Mouse (Mus musculus) heart, embryonic 13.5 days (tissue): Measurements from ENCODE around the gene Ndufb6. TPM values are rescaled to one million over a fixed set of nuclear protein-coding genes. Genes with fewer than 3 reads are reported as not detected.

ENCODE experiments used
- ATAC-seq: fragments of 200-750 bp; cut with Nextera tagmentation; 2 replicates; pipeline ENCODE4 v1.8.0; 2017; ENCODE audit warnings: moderate TSS enrichment; ENCODE audit not compliant: insufficient number of reproducible peaks, low FRiP score, low TSS enrichment; ENCODE audit errors: extremely low read depth
- H3K27ac ChIP-seq: fragments of 300-500 bp; sonication (generic); replicated peaks from 2 replicates; pipeline ENCODE4 v1.5.1; 2015; ENCODE audit warnings: moderate library complexity, mild to moderate bottlenecking, inconsistent platforms
- H3K27me3 ChIP-seq: fragments of 300-500 bp; sonication (generic); replicated peaks from 2 replicates; pipeline ENCODE4 v1.6.1; 2015; ENCODE audit warnings: mild to moderate bottlenecking, inconsistent platforms
- H3K36me3 ChIP-seq: fragments of 300-500 bp; sonication (generic); 2 replicates; pipeline ENCODE4 v1.6.1; 2015; ENCODE audit warnings: mild to moderate bottlenecking, inconsistent platforms
- H3K4me1 ChIP-seq: fragments of 300-500 bp; sonication (generic); 2 replicates; pipeline ENCODE4 v1.6.1; 2015; ENCODE audit warnings: inconsistent platforms
- H3K4me2 ChIP-seq: fragments of 300-500 bp; sonication (generic); 2 replicates; pipeline ENCODE4 v1.6.1; 2015; ENCODE audit warnings: inconsistent platforms, mild to moderate bottlenecking, moderate library complexity
- H3K4me3 ChIP-seq: fragments of 300-500 bp; sonication (generic); 2 replicates; pipeline ENCODE4 v1.5.1; 2015; ENCODE audit warnings: moderate library complexity, mild to moderate bottlenecking, inconsistent platforms
- H3K9ac ChIP-seq: fragments of 300-500 bp; sonication (generic); 2 replicates; pipeline ENCODE4 v1.6.1; 2015; ENCODE audit warnings: inconsistent platforms, mild to moderate bottlenecking, moderate library complexity
- H3K9me3 ChIP-seq: fragments of 300-500 bp; sonication (generic); 2 replicates; pipeline ENCODE4 v1.6.1; 2016; ENCODE audit warnings: inconsistent platforms
- WGBS: fragments of 180-500 bp; shearing (Covaris S2); methylation state at CpG from one replicate; pipeline ENCODE4 v1.1.7; 2015; ENCODE audit warnings: mixed read lengths; 5-methylcytosine and 5-hydroxymethylcytosine counted together
- polyA plus RNA-seq: library from polyadenylated mRNA; unstranded; fragments of >200 nt; fragmentation: Nextera tagmentation; extraction: Ambion mirVana; gene quantifications from 2 replicates; pipeline ENCODE4 v1.2.1, GENCODE M21; 2015

The Ndufb6 gene
- polyA plus RNA-seq, 1 experiment from 2014 or later, result 469 TPM

GRCm38 (mm10) chr4:40253766-40254165, 25.5 kb downstream of the Ndufb6 start:
- Histone ChIP-seq H3K27ac (no peak overlapping the region), H3K27me3 (no peaks in the 10 kb centered on the region), H3K9ac (no peak overlapping the region), H3K4me1 (no peaks in the 10 kb centered on the region), H3K4me2 (no peak overlapping the region), H3K9me3 (no peaks in the 10 kb centered on the region), H3K4me3 (no peak overlapping the region), H3K36me3 (peaks cover 10% of the 10 kb centered on the region)
- WGBS, result 45% methylated on average over 2 of the region's 2 CpGs
- ATAC-seq, result no peak

- Histone ChIP-seq H3K9me3 (no peaks in the 10 kb centered on the region), H3K4me2 (no peak overlapping the region), H3K36me3 (no peaks in the 10 kb centered on the region), H3K4me3 (no peak overlapping the region), H3K27ac (no peak overlapping the region), H3K9ac (no peak overlapping the region), H3K4me1 (no peaks in the 10 kb centered on the region), H3K27me3 (no peaks in the 10 kb centered on the region)
- no peak for ATAC-seq
- WGBS, result 87% methylated on average over 5 of the region's 5 CpGs
These were observed 28.2 kb downstream of the Ndufb6 start for GRCm38 (mm10) chr4:40250984-40251383.

- H3K9me3 ChIP-seq, result no peaks in the 10 kb centered on the region
- H3K4me1 ChIP-seq, result peaks cover 7% of the 10 kb centered on the region
- no peak overlapping the region for H3K27ac ChIP-seq
- H3K27me3 ChIP-seq, result no peaks in the 10 kb centered on the region
- no peak overlapping the region for H3K4me2 ChIP-seq
- no peak for ATAC-seq
- H3K9ac ChIP-seq, result no peak overlapping the region
- no peak overlapping the region for H3K4me3 ChIP-seq
- whole genome bisulfite sequencing, result 74% methylated on average over 8 of the region's 8 CpGs
- no peaks in the 10 kb centered on the region for H3K36me3 ChIP-seq
These were observed 35.2 kb downstream of the Ndufb6 start for GRCm38 (mm10) chr4:40244035-40244434.

- Histone ChIP-seq H3K4me3 (no peak overlapping the region), H3K9me3 (no peaks in the 10 kb centered on the region), H3K4me1 (peaks cover 15% of the 10 kb centered on the region), H3K9ac (no peak overlapping the region), H3K27me3 (no peaks in the 10 kb centered on the region), H3K27ac (no peak overlapping the region), H3K36me3 (no peaks in the 10 kb centered on the region), H3K4me2 (no peak overlapping the region)
- no peak for ATAC-seq
- 84% methylated on average over 4 of the region's 4 CpGs for WGBS
These were observed 36.2 kb downstream of the Ndufb6 start for GRCm38 (mm10) chr4:40243006-40243405.

GRCm38 (mm10) chr4:40241928-40242327, 37.3 kb downstream of the Ndufb6 start:
- 46% methylated on average over 6 of the region's 6 CpGs for WGBS
- H3K4me1 ChIP-seq, result peaks cover 15% of the 10 kb centered on the region
- H3K9ac ChIP-seq, result no peak overlapping the region
- H3K4me2 ChIP-seq, result no peak overlapping the region
- no peaks in the 10 kb centered on the region for H3K27me3 ChIP-seq
- ATAC-seq, result no peak
- no peak overlapping the region for H3K4me3 ChIP-seq
- H3K9me3 ChIP-seq, result no peaks in the 10 kb centered on the region
- H3K36me3 ChIP-seq, result no peaks in the 10 kb centered on the region
- H3K27ac ChIP-seq, result no peak overlapping the region

GRCm38 (mm10) chr4:40240272-40240744, 38.9 kb downstream of the Ndufb6 start:
- Histone ChIP-seq H3K27me3 (no peaks in the 10 kb centered on the region), H3K4me1 (peaks cover 15% of the 10 kb centered on the region), H3K4me3 (peak overlapping the region; percentile 81), H3K9ac (peak overlapping the region; percentile 85), H3K36me3 (no peaks in the 10 kb centered on the region), H3K4me2 (peak overlapping the region; percentile 92), H3K27ac (peak overlapping the region; percentile 76; the same call in 1 of the 2 replicates), H3K9me3 (no peaks in the 10 kb centered on the region)
- ATAC-seq, result no peak
- WGBS, result 56% methylated on average over 5 of the region's 5 CpGs

- Histone ChIP-seq H3K9ac (peak within 1 kb of the TSS; percentile 85), H3K36me3 (peaks cover 5% of the 10 kb centered on the region), H3K4me1 (peaks cover 15% of the 10 kb centered on the region), H3K4me2 (peak within 1 kb of the TSS; percentile 92), H3K4me3 (peak within 1 kb of the TSS; percentile 81), H3K27me3 (no peaks in the 10 kb centered on the region), H3K9me3 (no peaks in the 10 kb centered on the region), H3K27ac (peak within 1 kb of the TSS; percentile 76)
- 2% methylated on average over 33 of the region's 35 CpGs for WGBS
- ATAC-seq, result no peak; the same call in 1 of the 2 replicates
These were observed 39.6 kb downstream of the Ndufb6 start, which contains the start of gene Ddx58 for GRCm38 (mm10) chr4:40239409-40240271. TSS of gene Ddx58 (minus strand) at chr4:40239828.

GRCm38 (mm10) chr4:40238483-40239408, 40.5 kb downstream of the Ndufb6 start:
- H3K27ac ChIP-seq, result peak overlapping the region; percentile 76
- no peaks in the 10 kb centered on the region for H3K27me3 ChIP-seq
- peak overlapping the region; percentile 85 for H3K9ac ChIP-seq
- H3K4me2 ChIP-seq, result peak overlapping the region; percentile 92
- no peak for ATAC-seq
- peak overlapping the region; percentile 81 for H3K4me3 ChIP-seq
- H3K9me3 ChIP-seq, result no peaks in the 10 kb centered on the region
- peaks cover 15% of the 10 kb centered on the region for H3K4me1 ChIP-seq
- H3K36me3 ChIP-seq, result peaks cover 11% of the 10 kb centered on the region
- 2% methylated on average over 17 of the region's 17 CpGs for WGBS

GRCm38 (mm10) chr4:40236829-40237228, 42.4 kb downstream of the Ndufb6 start:
- no peaks in the 10 kb centered on the region for H3K9me3 ChIP-seq
- whole genome bisulfite sequencing, result 81% methylated on average over 4 of the region's 4 CpGs
- no peak overlapping the region for H3K9ac ChIP-seq
- no peak for ATAC-seq
- H3K27ac ChIP-seq, result no peak overlapping the region
- H3K4me1 ChIP-seq, result peaks cover 15% of the 10 kb centered on the region
- no peak overlapping the region for H3K4me2 ChIP-seq
- H3K36me3 ChIP-seq, result peaks cover 16% of the 10 kb centered on the region
- no peaks in the 10 kb centered on the region for H3K27me3 ChIP-seq
- no peak overlapping the region for H3K4me3 ChIP-seq

GRCm38 (mm10) chr4:40234256-40234655, 45.0 kb downstream of the Ndufb6 start:
- peaks cover 9% of the 10 kb centered on the region; the same call in 1 of the 2 replicates for H3K4me1 ChIP-seq
- no peak for ATAC-seq
- 93% methylated on average over 6 of the region's 6 CpGs for WGBS
- H3K9me3 ChIP-seq, result no peaks in the 10 kb centered on the region
- H3K36me3 ChIP-seq, result peaks cover 16% of the 10 kb centered on the region
- H3K27me3 ChIP-seq, result no peaks in the 10 kb centered on the region
- H3K9ac ChIP-seq, result no peak overlapping the region
- H3K4me3 ChIP-seq, result no peak overlapping the region
- H3K4me2 ChIP-seq, result no peak overlapping the region
- no peak overlapping the region for H3K27ac ChIP-seq

GRCm38 (mm10) chr4:40233062-40233664, 46.1 kb downstream of the Ndufb6 start:
- peaks cover 19% of the 10 kb centered on the region for H3K36me3 ChIP-seq
- H3K27ac ChIP-seq, result no peak overlapping the region
- H3K27me3 ChIP-seq, result no peaks in the 10 kb centered on the region
- no peak overlapping the region for H3K9ac ChIP-seq
- no peak overlapping the region for H3K4me2 ChIP-seq
- H3K9me3 ChIP-seq, result no peaks in the 10 kb centered on the region
- H3K4me3 ChIP-seq, result no peak overlapping the region
- no peaks in the 10 kb centered on the region for H3K4me1 ChIP-seq
- WGBS, result 89% methylated on average over 7 of the region's 7 CpGs
- ATAC-seq, result no peak
